Mouse (Mus musculus) left cerebral cortex, postnatal 25 days (tissue): ENCODE measurements at regions not wholly inside any gene's neighbourhood (a gene's known extent, or its start where the extent isn't known, plus 50 kb on each side); places are given as distances from the start of the nearest gene placed in this dataset.
A peak's percentile ranks its signal among the peaks of the same experiment; 100 is the strongest.
"Not testable (repeated sequence)": the region's sequence is repeated elsewhere in the genome, so short reads cannot be mapped to it uniquely, and the experiment has no call there.

Experiments
- DNase-seq, 2 experiments: peaks; one replicate each; pipeline ENCODE4 v3.0.0; 2022; ENCODE audit warnings: low spot score in 2 of 2, mixed read lengths in 1 of 2
- intact Hi-C: fragments of 180-260 bp; cut with DNase I; formaldehyde crosslinking; loops from one replicate; pipeline ENCODE4 v1.15.1; 2025
- microRNA-seq, 2 experiments: library from miRNA; unstranded; fragments of <30 nt; microRNA quantifications; one replicate each; pipeline ENCODE4 v1.2.0; 2022

- no peak for DNase-seq
- intact Hi-C loops = no loop called here
Observed at GRCm38 (mm10) chr11:16637679-16638078, 114.3 kb upstream of the Egfr start.

DNA sequence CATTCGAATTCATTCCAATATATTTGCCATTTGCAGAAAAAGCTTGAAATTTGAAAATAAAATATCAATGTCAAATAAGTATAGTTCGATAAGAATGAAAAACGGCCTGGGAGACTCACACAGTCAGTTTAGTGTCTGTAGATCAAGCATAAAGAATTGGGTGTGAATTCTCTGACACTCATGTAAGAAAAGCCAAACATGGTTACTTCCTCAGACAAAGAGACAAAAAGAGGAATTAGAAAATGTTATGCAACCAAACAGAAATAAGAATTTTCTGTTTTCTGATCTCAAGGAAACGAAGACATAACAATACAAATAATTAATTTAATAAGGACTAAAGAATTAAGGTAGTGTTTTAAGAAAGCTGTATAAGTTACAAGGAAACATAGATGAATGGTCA is 113.7 kb upstream of the Egfr start:
- no peak for DNase-seq
- intact Hi-C loops = no loop called here

DNA sequence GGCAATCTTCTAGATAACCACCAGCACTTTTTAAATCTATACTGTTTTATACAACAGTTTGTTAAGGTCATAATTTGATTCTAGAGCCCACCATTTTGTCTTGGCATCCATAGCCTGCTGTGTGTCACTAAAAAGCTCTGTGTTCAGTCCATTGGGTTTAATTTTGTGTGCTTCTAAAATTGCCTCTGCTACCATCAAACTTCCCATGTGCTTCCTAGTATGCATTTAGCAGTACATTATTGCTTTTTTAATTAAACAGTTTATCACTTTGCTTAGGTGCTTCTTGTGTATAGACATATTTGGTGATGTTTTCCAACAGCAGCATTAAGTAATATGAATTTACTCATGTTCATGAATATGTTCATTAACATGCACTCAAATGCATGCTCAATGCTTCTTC is 102.4 kb upstream of the Egfr start:
- intact Hi-C loops = no loop called here
- no peak for DNase-seq

DNA sequence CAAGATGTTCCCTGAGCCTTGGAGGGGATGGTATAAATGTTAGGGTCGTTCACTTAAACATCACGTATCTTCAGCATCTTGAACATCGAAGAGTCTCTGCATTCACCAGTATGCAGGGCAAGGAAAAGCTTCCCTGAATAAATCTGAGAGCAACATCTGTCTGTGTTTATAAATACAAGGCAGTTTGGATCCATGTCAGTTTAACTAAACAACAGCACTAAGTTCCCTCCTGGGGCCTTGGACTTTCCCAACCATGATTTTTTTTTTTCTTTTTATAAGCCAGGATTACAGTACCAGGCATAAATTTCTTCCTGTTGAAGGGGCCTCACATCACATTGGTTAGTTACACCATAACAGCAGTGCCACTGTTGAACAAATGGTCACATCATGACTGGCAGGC is 88.2 kb upstream of the Egfr start:
- DNase-seq = no peak
- intact Hi-C loops = no loop called here

DNA sequence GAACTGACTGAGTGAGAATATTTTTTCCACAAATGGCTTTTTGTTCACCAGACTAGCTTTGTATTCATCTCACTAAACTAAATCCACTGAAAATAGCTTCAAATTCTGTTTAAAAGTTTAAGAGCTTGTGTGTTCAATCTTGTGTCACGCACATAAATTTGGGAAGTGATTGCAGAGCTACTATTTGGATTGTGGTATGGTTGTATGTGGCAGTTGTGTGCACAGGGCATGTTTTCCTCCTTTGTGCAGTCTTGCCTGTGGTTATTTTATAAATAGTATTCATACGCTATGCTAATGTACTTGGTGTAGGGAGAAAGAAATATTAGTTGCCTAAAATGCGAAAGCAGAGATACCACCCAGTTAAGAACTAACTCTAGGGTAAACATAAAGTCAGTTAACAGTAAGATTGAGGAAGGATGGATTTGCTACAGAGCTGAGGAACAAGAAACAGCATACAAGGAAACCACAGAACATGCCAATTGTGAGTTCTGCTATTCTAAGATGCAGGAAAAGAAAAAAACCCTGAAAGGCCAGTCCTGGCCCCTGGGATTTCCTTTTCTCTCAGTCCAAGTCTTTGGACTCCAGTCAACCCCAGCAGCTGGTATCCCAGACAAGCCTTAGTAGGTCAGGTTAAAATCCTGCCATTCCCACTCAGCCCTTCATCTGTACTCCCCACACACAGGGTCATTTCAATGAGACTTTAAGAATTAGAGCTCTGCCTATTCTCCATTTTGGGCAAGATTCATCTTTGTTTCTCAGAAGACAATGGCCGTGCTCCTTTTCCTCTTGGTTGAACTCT is 82.4 kb upstream of the Egfr start:
- intact Hi-C loops = no loop called here
- DNase-seq = peak in 1 of 2 experiments; percentile 25

- DNase-seq = no peak
- intact Hi-C loops = no loop called here
Observed at GRCm38 (mm10) chr11:16670282-16670681, 81.7 kb upstream of the Egfr start.

- DNase-seq, intact Hi-C loops: not testable (repeated sequence)
Observed at GRCm38 (mm10) chr11:16675951-16676350, 76.1 kb upstream of the Egfr start.

- DNase-seq = no peak
- intact Hi-C loops = no loop called here
Observed at GRCm38 (mm10) chr11:16683538-16683937, 68.5 kb upstream of the Egfr start.

DNA sequence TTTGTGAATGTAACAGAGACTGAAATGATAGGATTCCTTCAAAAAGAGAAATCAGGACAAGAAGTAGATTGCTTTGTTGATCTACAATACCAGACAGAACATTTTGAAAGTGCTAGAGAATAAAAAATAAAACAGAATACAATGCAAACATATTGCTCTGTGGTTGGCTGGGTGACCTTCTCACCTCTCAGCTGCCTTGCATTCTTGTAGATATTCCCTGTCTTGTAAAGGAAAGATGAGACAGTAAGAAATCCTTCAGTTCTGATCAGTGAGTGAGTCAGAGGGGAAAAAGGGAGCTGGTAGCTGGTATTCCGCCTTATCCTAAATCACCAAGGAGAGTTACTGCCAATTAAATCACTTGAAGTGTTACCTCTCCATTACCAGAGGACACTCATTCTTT is 56.4 kb upstream of the Egfr start:
- intact Hi-C loops = no loop called here
- DNase-seq = no peak

- intact Hi-C loops = no loop called here
- DNase-seq = no peak
Observed at GRCm38 (mm10) chr11:16696787-16697186, 55.2 kb upstream of the Egfr start.

DNA sequence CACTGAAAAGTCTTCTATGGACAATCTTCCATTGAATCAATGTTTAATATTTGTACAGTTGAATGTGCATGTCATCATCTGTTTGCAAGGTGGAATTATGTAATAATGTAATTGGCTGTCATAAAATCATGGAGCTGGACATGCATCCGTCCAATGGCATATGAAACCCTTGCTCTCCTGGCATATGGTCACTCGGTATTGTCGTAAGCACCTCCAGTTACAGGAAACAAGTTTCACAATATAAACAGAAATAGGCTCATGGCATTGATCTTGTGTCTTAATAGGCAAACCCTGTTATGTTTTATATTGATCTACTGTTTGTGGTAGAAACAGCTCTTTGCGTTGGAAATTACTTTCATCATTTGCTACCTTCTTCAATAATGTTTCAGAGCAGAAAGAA is 50.2 kb upstream of the Egfr start:
- intact Hi-C loops = no loop called here
- no peak for DNase-seq

Small RNA genes in the stretch of these regions (microRNA-seq; reads per million reads assigned to microRNA genes)
- 0 reads per million in 2 experiments for gene Gm24714
